Mouse (Mus musculus) midbrain, postnatal 0 days (tissue): ENCODE data around the gene Fkbp1b. TPM values are rescaled to one million over a fixed set of nuclear protein-coding genes. Genes with fewer than 3 reads are reported as not detected.

Source experiments
- ATAC-seq: fragments of 200-750 bp; cut with Nextera tagmentation; 2 replicates; pipeline ENCODE4 v1.8.0; 2017; ENCODE audit warnings: moderate number of reproducible peaks, mild to moderate bottlenecking, moderate TSS enrichment, moderate library complexity; ENCODE audit not compliant: low FRiP score
- DNase-seq: peaks from one replicate; pipeline ENCODE4 v3.0.0-alpha.2; 2015; ENCODE audit warnings: low spot score
- H3K27ac ChIP-seq: fragments of 300-500 bp; sonication (generic); 2 replicates; pipeline ENCODE4 v1.5.1; 2014; ENCODE audit warnings: low read depth, mild to moderate bottlenecking, low read length, mixed read lengths
- H3K27me3 ChIP-seq: fragments of 300-500 bp; sonication (generic); 2 replicates; pipeline ENCODE4 v1.6.1; 2014; ENCODE audit warnings: low read length, control low read depth, mixed read lengths; ENCODE audit not compliant: insufficient read depth
- H3K36me3 ChIP-seq: fragments of 300-500 bp; sonication (generic); 2 replicates; pipeline ENCODE4 v1.6.1; 2014; ENCODE audit warnings: low read length, control low read depth, mixed read lengths; ENCODE audit not compliant: insufficient read depth
- H3K4me1 ChIP-seq: fragments of 300-500 bp; sonication (generic); 2 replicates; pipeline ENCODE4 v1.6.1; 2014; ENCODE audit warnings: mild to moderate bottlenecking, control low read depth, antibody characterized with exemption, low read length, mixed read lengths; ENCODE audit not compliant: insufficient read depth
- H3K4me2 ChIP-seq: fragments of 300-500 bp; sonication (generic); 2 replicates; pipeline ENCODE4 v1.6.1; 2014; ENCODE audit warnings: low read depth, mild to moderate bottlenecking, low read length, mixed read lengths; ENCODE audit not compliant: poor library complexity, severe bottlenecking
- H3K4me3 ChIP-seq: fragments of 300-500 bp; sonication (generic); 2 replicates; pipeline ENCODE4 v1.5.1; 2014; ENCODE audit warnings: low read depth, mild to moderate bottlenecking, low read length, moderate library complexity
- H3K9ac ChIP-seq: fragments of 300-500 bp; sonication (generic); replicated peaks from 2 replicates; pipeline ENCODE4 v1.6.1; 2014; ENCODE audit warnings: mild to moderate bottlenecking, low read length, moderate library complexity, mixed read lengths; ENCODE audit not compliant: poor library complexity, severe bottlenecking
- H3K9me3 ChIP-seq: fragments of 300-500 bp; sonication (generic); 2 replicates; pipeline ENCODE4 v1.6.1; 2016; ENCODE audit warnings: low read length, control low read depth
- CTCF ChIP-seq: IDR thresholded peaks from 2 replicates; pipeline ENCODE4 v1.5.1; 2016; ENCODE audit warnings: antibody characterized with exemption, mild to moderate bottlenecking
- WGBS: fragments of 180-500 bp; shearing (Covaris S2); extraction: QIAGEN DNeasy Blood & Tissue Kit; methylation state at CpG from one replicate; pipeline ENCODE4 v1.1.7; 2014; 5-methylcytosine and 5-hydroxymethylcytosine counted together
- polyA plus RNA-seq: library from polyadenylated mRNA; unstranded; fragments of >200 nt; fragmentation: Nextera tagmentation; extraction: Ambion mirVana; gene quantifications from 2 replicates; pipeline ENCODE4 v1.2.1, GENCODE M21; 2015
- total RNA-seq: library from RNA; depleted of rRNA; stranded (reverse); fragments of >200 nt; gene quantifications from 2 replicates; pipeline ENCODE4 v1.2.3, GENCODE M21; 2014

The Fkbp1b gene
- total and polyA plus RNA-seq, 2 experiments from 2014 or later = 82.1 to 83.8 TPM

DNA sequence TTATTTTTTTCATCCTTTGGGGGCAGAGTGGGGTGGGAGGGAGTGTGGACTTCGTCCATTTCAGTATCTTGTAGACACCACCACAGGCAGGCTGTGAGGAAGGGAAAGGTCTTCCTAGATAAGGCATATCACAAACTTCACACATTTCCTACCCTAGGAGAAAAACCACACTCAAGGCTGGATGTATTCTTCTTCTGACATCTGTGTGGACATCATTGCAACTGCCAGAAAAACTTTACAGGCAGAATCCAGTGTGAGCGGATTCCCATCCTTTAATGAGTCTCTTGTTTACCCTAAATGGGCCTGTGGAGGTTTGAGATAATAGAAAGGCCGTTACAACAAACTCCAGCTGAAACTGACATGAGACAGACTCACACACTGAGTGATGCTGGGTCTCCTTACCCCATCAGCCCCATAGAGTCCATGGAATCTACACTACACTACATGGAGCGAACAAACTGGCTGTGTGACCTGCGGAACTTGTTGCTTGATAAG lies 31.6 kb upstream of the Fkbp1b start:
- Histone ChIP-seq H3K9ac (no peak overlapping the region), H3K4me2 (no peak overlapping the region), H3K36me3 (no peaks in the 10 kb centered on the region), H3K4me3 (no peak overlapping the region), H3K27me3 (no peaks in the 10 kb centered on the region), H3K27ac (no peak overlapping the region), H3K4me1 (peaks cover 5% of the 10 kb centered on the region; the same call in 1 of the 2 replicates), H3K9me3 (no peaks in the 10 kb centered on the region)
- no peak for DNase-seq
- TF ChIP-seq CTCF = no peak
- no peak for ATAC-seq
- 89% methylated on average over 5 of the region's 5 CpGs for WGBS

DNA sequence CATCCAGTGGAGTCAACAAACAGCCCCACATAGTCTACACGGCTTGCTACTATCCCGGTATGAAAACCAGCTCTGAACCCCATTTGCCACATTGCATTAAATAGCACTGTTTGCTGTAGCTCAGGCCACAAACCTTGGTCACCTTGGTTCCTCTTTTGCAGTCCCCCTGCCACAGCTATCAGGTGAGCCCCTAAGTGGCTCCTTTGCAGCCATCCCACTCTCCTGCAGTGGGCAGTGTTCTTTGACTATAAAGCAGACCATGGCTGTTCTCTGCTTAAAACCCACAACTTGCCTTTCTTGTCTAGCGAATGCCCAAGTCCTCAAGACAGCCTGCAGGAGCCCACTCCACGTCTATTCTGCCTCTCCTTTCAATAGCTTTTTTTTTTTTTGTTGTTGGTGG lies 30.9 kb upstream of the Fkbp1b start:
- Histone ChIP-seq H3K27ac (no peak overlapping the region), H3K4me2 (no peak overlapping the region), H3K9ac (no peak overlapping the region), H3K9me3 (no peaks in the 10 kb centered on the region), H3K4me1 (peaks cover 5% of the 10 kb centered on the region; the same call in 1 of the 2 replicates), H3K27me3 (no peaks in the 10 kb centered on the region), H3K36me3 (no peaks in the 10 kb centered on the region), H3K4me3 (no peak overlapping the region)
- ATAC-seq = no peak
- peak; percentile 23 for TF ChIP-seq CTCF
- no peak for DNase-seq
- WGBS = 56% methylated on average over 4 of the region's 4 CpGs

DNA sequence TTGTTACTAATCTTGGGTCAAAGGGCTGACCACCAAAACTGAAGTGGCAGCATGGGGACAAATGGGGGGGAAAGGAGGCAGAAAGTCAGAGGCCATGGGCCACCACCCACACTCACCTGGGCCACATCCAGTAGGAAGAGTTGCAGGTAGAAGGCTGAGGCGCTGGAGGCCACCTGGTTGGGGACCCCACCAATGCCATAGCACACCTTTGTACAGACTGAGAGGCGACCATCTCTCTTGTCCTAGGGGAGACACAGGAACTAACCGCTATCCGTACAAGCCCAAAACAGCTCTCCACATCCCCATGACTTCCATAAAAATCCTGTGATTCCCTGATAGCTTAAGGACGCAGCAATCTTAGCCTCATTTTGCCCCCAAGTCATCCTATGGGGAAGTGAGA lies 29.9 kb upstream of the Fkbp1b start:
- H3K9ac ChIP-seq = no peak overlapping the region
- H3K27ac ChIP-seq = no peak overlapping the region
- H3K9me3 ChIP-seq = no peaks in the 10 kb centered on the region
- DNase-seq (no peak), ATAC-seq (no peak)
- 86% methylated on average over 5 of the region's 5 CpGs for WGBS
- TF ChIP-seq CTCF = no peak
- no peaks in the 10 kb centered on the region for H3K36me3 ChIP-seq
- peaks cover 5% of the 10 kb centered on the region; the same call in 1 of the 2 replicates for H3K4me1 ChIP-seq
- H3K4me3 ChIP-seq = no peak overlapping the region
- H3K4me2 ChIP-seq = no peak overlapping the region
- H3K27me3 ChIP-seq = no peaks in the 10 kb centered on the region

DNA sequence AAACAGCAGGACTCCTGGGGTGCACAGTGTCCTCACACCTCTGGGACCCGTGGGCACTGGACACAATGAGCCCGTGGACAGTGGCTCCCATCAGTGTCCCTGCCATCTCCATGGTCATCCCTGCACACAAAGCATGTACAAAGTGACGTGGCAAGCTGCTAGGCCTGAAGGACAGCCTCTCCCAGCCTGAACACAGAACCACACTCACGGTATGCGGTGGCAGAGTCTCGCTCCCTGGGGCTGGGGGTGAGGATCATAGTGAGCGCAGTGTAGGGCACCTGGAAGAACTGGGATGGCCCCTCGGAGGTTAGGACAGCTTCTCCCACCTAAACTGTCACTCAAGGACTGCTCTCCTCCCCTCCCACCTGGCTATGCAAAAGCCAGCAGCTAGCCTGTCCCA lies 27.5 kb upstream of the Fkbp1b start:
- no peak for DNase-seq
- no peak for ATAC-seq
- Histone ChIP-seq H3K27ac (no peak overlapping the region), H3K9me3 (no peaks in the 10 kb centered on the region), H3K9ac (no peak overlapping the region), H3K4me2 (no peak overlapping the region), H3K4me3 (no peak overlapping the region), H3K4me1 (0 out of 2 replicates have a peak, but pooled peaks cover under 1% of the 10 kb centered on the region), H3K36me3 (no peaks in the 10 kb centered on the region), H3K27me3 (no peaks in the 10 kb centered on the region)
- TF ChIP-seq CTCF = no peak
- 83% methylated on average over 8 of the region's 8 CpGs for WGBS

DNA sequence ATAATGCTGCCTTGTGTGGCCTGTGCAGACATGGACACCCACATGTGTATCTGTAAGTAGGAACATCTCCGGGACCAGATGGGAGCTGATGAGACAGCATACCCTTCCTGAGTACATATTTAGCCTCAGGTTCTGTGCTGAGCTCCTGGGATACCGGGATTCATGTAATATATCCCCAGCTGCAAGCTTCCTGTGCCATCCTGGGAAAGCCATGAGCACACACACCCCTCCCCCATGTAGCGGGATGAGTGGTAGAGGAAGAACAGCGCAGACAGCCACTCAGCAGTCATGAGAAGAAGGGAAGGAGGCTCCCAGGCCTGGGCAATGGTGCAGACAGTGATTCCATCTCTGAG lies 22.9 kb upstream of the Fkbp1b start:
- ATAC-seq = no peak
- WGBS = 72% methylated on average over 4 of the region's 4 CpGs

DNA sequence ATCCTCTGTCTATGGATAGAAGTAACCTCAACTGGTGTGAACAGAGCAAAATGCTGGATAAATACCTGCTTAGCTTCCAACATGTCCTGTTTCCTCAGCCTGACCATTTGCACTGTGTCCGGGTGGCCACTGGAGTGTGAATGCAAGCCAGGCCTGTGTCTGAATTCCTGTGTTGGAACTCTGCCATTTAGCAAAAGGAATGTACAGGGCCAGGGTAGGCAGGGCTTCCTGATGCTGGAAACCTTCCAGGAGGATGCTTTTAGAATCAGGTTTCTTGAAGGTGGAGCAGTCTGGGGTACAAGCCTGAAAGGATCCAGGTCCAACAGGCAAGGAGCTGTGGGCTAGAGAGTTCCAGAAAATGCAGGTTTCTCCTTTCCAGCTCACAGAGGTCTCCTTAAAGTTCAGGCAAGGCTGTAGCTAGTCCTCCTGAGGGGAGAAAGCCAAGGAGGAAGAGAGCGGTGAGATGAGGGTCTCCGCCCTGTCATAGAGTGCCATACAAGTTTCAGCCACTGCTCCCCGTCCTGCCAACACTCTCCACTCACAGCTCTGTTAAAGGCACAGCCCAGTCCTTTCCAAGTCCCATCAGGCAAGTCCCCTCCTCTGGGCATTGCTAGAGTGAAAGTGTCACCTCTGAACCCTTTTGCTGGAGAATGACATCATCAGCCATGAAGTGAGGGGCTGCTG lies 22.4 kb upstream of the Fkbp1b start:
- Histone ChIP-seq H3K27ac (no peak overlapping the region), H3K4me3 (no peak overlapping the region), H3K36me3 (no peaks in the 10 kb centered on the region), H3K4me2 (no peak overlapping the region), H3K9ac (no peak overlapping the region), H3K9me3 (no peaks in the 10 kb centered on the region), H3K4me1 (no peaks in the 10 kb centered on the region), H3K27me3 (no peaks in the 10 kb centered on the region)
- TF ChIP-seq CTCF = no peak
- no peak for DNase-seq
- WGBS = 73% methylated on average over 4 of the region's 4 CpGs
- ATAC-seq = no peak

More for the DNA sequence above, 22.9 kb upstream of the Fkbp1b start:
- TF ChIP-seq CTCF = no peak
- no peaks in the 10 kb centered on the region for H3K27me3 ChIP-seq
- H3K4me2 ChIP-seq = no peak overlapping the region
- H3K4me1 ChIP-seq = no peaks in the 10 kb centered on the region
- no peaks in the 10 kb centered on the region for H3K9me3 ChIP-seq
- no peak overlapping the region for H3K9ac ChIP-seq
- DNase-seq = no peak
- H3K4me3 ChIP-seq = no peak overlapping the region
- H3K27ac ChIP-seq = no peak overlapping the region
- no peaks in the 10 kb centered on the region for H3K36me3 ChIP-seq
